Mouse (Mus musculus) erythroblast, adult 5-6 weeks (primary cell): ENCODE data around the gene Lig3. TPM values are rescaled to one million over a fixed set of nuclear protein-coding genes. Genes with fewer than 3 reads are reported as not detected.
"Not testable (repeated sequence)": the region's sequence is repeated elsewhere in the genome, so short reads cannot be mapped to it uniquely, and the experiment has no call there.

Experiments
- ATAC-seq: replicated peaks from 2 replicates; pipeline ENCODE4 v1.8.0; 2016; ENCODE audit warnings: moderate number of reproducible peaks, mild to moderate bottlenecking, moderate TSS enrichment, inconsistent platforms; ENCODE audit not compliant: poor library complexity, low FRiP score, severe bottlenecking
- total RNA-seq, 2 experiments: library from RNA; stranded (forward) in 1 of 2; stranded (reverse) in 1 of 2; fragments of 150-400 nt in 1 of 2; fragments of 200-764, 138-1000 nt in 1 of 2; gene quantifications; 2 replicates each; pipeline versions ENCODE4 v1.2.3 to v1.2.4; 2015 to 2017; ENCODE audit warnings: low replicate concordance in 2 of 2

The Lig3 gene
- total RNA-seq, 2 experiments from 2014 or later = 9.5 to 11.1 TPM

GRCm38 (mm10) chr11:82826818-82827217 is 45.9 kb downstream of the Lig3 start:
- no peak for ATAC-seq

DNA sequence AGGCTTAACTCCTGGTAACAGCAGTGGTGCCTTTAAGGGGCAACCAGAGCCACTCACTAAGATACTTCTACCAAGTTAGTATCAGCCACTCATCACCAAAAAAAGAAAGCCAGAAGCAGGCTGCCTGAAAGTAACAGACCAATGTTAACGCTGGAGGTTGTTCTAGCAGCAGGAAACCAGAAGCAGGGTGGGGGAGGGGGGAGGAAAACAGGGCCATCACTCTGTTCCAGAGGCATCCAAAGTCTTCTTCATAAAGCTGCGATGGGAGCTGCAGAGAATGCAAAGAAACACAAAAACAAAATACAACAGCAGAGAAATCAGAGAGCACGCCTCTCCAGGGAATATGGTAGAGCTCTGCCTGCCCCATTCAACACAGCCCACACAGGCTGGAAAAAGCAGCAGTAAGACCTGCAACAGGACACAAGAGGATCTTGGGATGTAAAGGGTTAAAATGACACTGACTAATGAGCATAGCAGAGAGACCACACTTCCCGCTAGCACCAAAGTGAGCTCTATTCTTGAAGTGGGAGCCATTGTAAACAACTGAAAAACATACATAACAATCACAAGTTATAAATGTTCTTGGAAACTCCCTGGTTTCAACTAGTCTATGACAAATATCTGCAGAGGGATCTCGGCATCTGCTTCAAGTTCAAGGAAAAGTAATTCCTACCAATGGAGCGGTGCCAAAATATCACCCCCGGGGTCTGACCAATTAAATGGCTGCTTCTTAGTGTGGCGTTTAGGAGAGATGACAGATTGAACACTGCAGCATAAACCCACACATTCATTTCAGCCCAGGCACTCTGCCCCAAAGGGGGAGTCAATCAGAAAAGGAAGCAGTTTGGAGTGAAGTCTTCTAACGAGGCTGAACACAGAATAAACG is 50.3 kb downstream of the Lig3 start:
- ATAC-seq = no peak

- ATAC-seq = not testable (repeated sequence)
Observed at GRCm38 (mm10) chr11:82832402-82832801, 51.5 kb downstream of the Lig3 start.

DNA sequence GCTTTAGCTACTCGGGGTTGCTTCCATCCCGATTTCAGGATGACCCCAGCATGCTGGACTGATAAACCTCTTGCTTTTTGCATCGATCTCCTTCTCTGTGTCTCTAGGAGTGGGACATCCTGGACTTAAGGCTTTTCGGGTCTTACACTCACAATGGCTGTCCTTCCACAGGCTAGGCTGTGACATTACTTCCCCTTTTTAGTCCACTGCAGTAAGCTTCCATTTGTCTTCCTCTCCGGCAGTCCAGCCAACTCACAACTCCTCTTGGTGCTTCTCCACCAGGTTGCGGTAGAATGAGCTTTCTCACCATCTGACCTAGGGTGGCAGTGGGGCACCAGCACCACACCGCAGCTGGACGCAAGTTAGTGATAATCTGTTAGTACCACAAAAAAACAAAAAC is 53.0 kb downstream of the Lig3 start:
- no peak for ATAC-seq

DNA sequence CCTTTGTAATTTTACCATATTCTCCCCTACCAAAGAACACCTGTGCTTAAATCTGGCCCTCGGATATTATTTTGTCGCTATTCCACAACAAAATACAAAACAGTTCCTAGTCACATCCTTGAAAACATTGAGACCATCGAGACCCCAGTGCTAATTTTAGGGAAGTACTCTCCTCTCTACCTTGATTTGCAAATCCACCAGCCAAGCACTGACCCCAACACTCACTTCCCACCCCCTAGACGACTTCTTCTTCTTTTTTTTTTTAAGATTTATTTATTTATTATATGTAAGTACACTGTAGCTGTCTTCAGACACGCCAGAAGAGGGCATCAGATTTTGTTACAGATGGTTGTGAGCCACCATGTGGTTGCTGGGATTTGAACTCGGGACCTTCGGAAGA is 53.5 kb downstream of the Lig3 start:
- ATAC-seq = not testable (repeated sequence)

GRCm38 (mm10) chr11:82835616-82836432 is 54.9 kb downstream of the Lig3 start:
- ATAC-seq = no peak

DNA sequence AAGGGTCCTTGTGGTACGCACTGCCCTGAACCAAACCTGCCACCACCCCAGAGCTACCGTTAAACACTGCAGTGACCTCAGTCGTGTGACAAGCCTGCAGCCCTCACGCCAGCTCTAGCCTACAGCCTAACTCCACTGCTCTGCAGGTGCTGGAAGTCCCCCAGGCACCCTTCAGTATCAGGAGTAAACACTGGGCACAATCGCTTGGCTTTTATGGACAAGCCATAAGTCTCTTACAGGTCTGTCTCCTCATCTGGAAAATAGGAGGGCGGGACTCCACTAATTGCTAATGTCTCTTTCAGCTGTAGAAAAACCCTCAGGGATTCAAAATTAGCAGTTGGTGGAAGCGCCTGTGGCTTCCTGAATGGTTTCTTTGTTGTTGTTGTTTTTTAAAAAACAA is 56.3 kb downstream of the Lig3 start:
- no peak for ATAC-seq

DNA sequence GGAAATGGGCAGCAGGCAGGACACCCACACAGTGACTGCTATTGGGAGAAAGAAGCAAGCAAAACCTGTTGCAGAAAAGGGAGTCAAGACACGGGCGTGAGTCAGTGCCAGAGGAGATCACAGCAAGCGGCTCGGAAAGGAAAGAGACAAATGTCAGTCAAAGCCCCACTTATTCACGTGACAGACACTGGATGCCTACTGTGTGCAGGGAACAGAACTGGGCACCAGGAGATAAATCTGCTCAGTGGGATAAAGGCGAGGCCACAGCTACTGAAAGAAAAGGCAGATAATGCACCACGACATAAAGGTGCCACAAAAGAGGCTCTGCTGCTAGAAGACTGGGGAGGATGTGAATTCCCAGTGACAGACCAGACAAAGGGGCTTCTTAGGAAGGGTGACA is 56.9 kb downstream of the Lig3 start:
- ATAC-seq = no peak

DNA sequence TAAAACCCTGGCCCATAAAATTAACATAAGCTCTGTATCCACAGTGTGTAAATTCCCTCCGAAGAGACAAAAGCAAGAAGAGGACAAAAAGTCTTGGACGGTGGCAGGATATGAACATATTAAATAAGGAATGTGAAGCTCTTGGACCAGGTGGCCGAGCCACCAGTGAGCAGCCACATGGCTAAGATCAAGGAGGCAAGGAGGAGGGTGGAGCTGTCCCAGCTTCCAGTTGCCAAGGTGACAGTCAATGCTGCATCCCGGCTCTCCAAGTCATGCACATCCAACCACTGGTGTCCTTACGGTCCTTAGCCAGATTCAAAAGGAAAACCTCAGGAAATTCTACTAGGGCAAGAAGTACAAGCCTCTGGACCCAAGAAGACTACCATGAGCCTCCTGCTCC is 57.6 kb downstream of the Lig3 start:
- no peak for ATAC-seq

GRCm38 (mm10) chr11:82844771-82845414 is 64.0 kb downstream of the Lig3 start:
- ATAC-seq = peak; percentile 33

GRCm38 (mm10) chr11:82845415-82846078 is 64.6 kb downstream of the Lig3 start:
- peak; percentile 79 for ATAC-seq

- ATAC-seq = peak; percentile 72
Observed at GRCm38 (mm10) chr11:82846079-82846436, 65.2 kb downstream of the Lig3 start.

- ATAC-seq = no peak
Observed at GRCm38 (mm10) chr11:82846938-82847337, 66.0 kb downstream of the Lig3 start.

GRCm38 (mm10) chr11:82847571-82848000 is 66.7 kb downstream of the Lig3 start:
- peak; percentile 75 for ATAC-seq

- no peak for ATAC-seq
Observed at GRCm38 (mm10) chr11:82850259-82850658, 69.4 kb downstream of the Lig3 start.

GRCm38 (mm10) chr11:82852115-82852514 is 71.2 kb downstream of the Lig3 start:
- ATAC-seq = no peak

- ATAC-seq = no peak
Observed at GRCm38 (mm10) chr11:82852540-82852939, 71.6 kb downstream of the Lig3 start.

DNA sequence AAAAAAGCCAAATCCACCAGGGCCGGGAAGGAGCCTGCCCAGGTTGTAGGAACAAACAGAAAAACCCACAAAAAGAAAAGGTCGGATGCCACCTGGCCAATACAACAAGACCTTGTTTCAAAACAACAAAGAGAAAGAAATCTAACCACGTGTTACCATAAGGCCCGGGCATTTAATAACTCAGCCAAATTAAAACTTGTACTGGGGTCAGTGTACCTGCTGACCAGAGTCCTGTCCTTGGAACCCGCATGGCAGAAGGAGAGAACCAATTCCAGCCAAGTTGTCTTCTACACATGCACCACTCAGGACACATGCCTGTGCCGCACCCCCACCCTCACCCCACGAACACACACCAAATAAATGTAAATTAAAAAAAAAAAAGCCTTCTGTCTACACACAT is 72.0 kb downstream of the Lig3 start:
- ATAC-seq = no peak
